Mouse (Mus musculus): ENCODE results near the gene Gm11937.

- no peak for TF ChIP-seq POLR2A (IDR thresholded peaks at IDR 0.05; ENCODE audit: extremely low read depth, insufficient read depth, low read length)
- no peak for TF ChIP-seq CTCF (IDR thresholded peaks at IDR 0.05; ENCODE audit: low read depth, low read length)
These were observed 40.1 kb upstream of the Gm11937 start, which contains the start of gene Gm11555 for GRCm38 (mm10) chr11:99650136-99650535.
